Mouse (Mus musculus): ENCODE measurements at regions not wholly inside any gene's neighbourhood (a gene's known extent, or its start where the extent isn't known, plus 50 kb on each side); places are given as distances from the start of the nearest gene placed in this dataset.

DNA sequence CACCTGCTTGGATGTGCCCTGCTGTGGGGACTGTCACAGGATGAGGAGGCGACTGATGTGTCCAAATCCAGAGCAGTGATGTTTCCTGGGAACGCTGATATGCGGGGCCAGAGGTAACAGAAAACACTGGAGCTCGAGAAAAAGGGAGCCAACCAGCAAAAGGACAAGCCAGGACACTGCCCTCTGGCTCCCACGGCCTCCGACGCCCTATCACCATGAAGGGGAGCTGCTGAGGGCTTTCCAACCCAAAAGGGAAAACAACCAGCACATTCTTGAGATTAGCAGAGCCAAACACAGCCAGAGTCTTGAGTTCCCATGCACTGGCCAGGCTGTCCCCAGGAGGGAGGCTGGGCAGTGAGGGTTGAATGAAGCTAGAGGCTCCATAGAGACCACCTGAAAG, 74.2 kb upstream of the Mrps22 start:
- TF ChIP-seq CTCF (IDR thresholded peaks at IDR 0.05; ENCODE audit: control insufficient read depth, insufficient read depth, insufficient replicate concordance, low read depth, low read length) (no peak), POLR2A (IDR thresholded peaks at IDR 0.05; ENCODE audit: control insufficient read depth, low read depth, low read length) (no peak)
